Mouse (Mus musculus) testis, adult 2 months (tissue): ENCODE data around the gene Glb1l. TPM values are rescaled to one million over a fixed set of nuclear protein-coding genes. Genes with fewer than 3 reads are reported as not detected.

Experiments
- H3K27ac ChIP-seq: fragments of 200-500 bp; 2 replicates; pipeline ENCODE4 v1.5.1; 2012; ENCODE audit warnings: low read depth, low read length; ENCODE audit not compliant: control insufficient read depth, insufficient read depth
- H3K27me3 ChIP-seq: fragments of 200-500 bp; 2 replicates; pipeline ENCODE4 v1.6.1; 2012; ENCODE audit warnings: mild to moderate bottlenecking, low read length, moderate library complexity; ENCODE audit not compliant: control insufficient read depth, insufficient read depth
- H3K36me3 ChIP-seq: fragments of 200-500 bp; 2 replicates; pipeline ENCODE4 v1.6.1; 2012; ENCODE audit warnings: mild to moderate bottlenecking, low read length; ENCODE audit not compliant: control insufficient read depth, insufficient read depth
- H3K4me1 ChIP-seq: fragments of 200-500 bp; 2 replicates; pipeline ENCODE4 v1.6.1; 2012; ENCODE audit warnings: low read length; ENCODE audit not compliant: control insufficient read depth, insufficient read depth
- H3K4me3 ChIP-seq: fragments of 200-500 bp; 2 replicates; pipeline ENCODE4 v1.5.1; 2012; ENCODE audit warnings: low read depth, mild to moderate bottlenecking, low read length, moderate library complexity, mixed read lengths; ENCODE audit not compliant: control insufficient read depth
- CTCF ChIP-seq: fragments of 200-500 bp; IDR thresholded peaks from 2 replicates; pipeline ENCODE4 v1.5.1; 2012; ENCODE audit warnings: low read depth, mild to moderate bottlenecking, inconsistent platforms, low read length, moderate library complexity; ENCODE audit not compliant: control insufficient read depth, insufficient read depth, insufficient replicate concordance
- POLR2A ChIP-seq: fragments of 200-500 bp; IDR thresholded peaks from 2 replicates; pipeline ENCODE4 v1.6.1; 2012; ENCODE audit warnings: low read depth, mild to moderate bottlenecking, inconsistent platforms, low read length, moderate library complexity; ENCODE audit not compliant: control insufficient read depth
- polyA plus RNA-seq: library from polyadenylated mRNA; depleted of rRNA; stranded (reverse); fragments of >200 nt; gene quantifications from 2 replicates; pipeline ENCODE4 v1.2.3, GENCODE M21; 2012

Glb1l gene
- polyA plus RNA-seq, 1 experiment, result 129 TPM

- Histone ChIP-seq H3K27me3 (no peaks in the 10 kb centered on the region), H3K4me1 (peaks cover 18% of the 10 kb centered on the region), H3K36me3 (no peaks in the 10 kb centered on the region), H3K4me3 (peak overlapping the region; percentile 80), H3K27ac (no peak overlapping the region)
- TF ChIP-seq POLR2A (no peak), CTCF (peak; percentile 83)
Observed at GRCm38 (mm10) chr1:75251112-75251970, 40.7 kb upstream of the Glb1l start.

- no peaks in the 10 kb centered on the region for H3K36me3 ChIP-seq
- TF ChIP-seq CTCF, result no peak
- no peak for TF ChIP-seq POLR2A
- H3K27me3 ChIP-seq, result no peaks in the 10 kb centered on the region
- H3K4me1 ChIP-seq, result peaks cover 18% of the 10 kb centered on the region
- no peak overlapping the region for H3K27ac ChIP-seq
- H3K4me3 ChIP-seq, result no peak overlapping the region
Observed at GRCm38 (mm10) chr1:75250498-75250897, 39.9 kb upstream of the Glb1l start.

- no peaks in the 10 kb centered on the region for H3K27me3 ChIP-seq
- no peaks in the 10 kb centered on the region for H3K36me3 ChIP-seq
- no peak overlapping the region for H3K27ac ChIP-seq
- TF ChIP-seq POLR2A (no peak), CTCF (no peak)
- H3K4me1 ChIP-seq, result peaks cover 13% of the 10 kb centered on the region
- no peak overlapping the region for H3K4me3 ChIP-seq
Observed at GRCm38 (mm10) chr1:75248041-75248772, 37.6 kb upstream of the Glb1l start.

- H3K4me3 ChIP-seq, result no peak overlapping the region
- TF ChIP-seq POLR2A, result no peak
- TF ChIP-seq CTCF, result no peak
- H3K27me3 ChIP-seq, result no peaks in the 10 kb centered on the region
- no peak overlapping the region for H3K27ac ChIP-seq
- H3K4me1 ChIP-seq, result peaks cover 7% of the 10 kb centered on the region
- no peaks in the 10 kb centered on the region for H3K36me3 ChIP-seq
Observed at GRCm38 (mm10) chr1:75247071-75247930, 36.7 kb upstream of the Glb1l start.

- Histone ChIP-seq H3K4me3 (no peak overlapping the region), H3K27me3 (no peaks in the 10 kb centered on the region), H3K4me1 (no peaks in the 10 kb centered on the region), H3K27ac (no peak overlapping the region), H3K36me3 (peaks cover 2% of the 10 kb centered on the region; the same call in 1 of the 2 replicates)
- TF ChIP-seq POLR2A (no peak), CTCF (no peak)
Observed at GRCm38 (mm10) chr1:75244836-75245235, 34.2 kb upstream of the Glb1l start.

GRCm38 (mm10) chr1:75244175-75244826 lies 33.7 kb upstream of the Glb1l start:
- TF ChIP-seq CTCF, result no peak
- TF ChIP-seq POLR2A, result no peak

GRCm38 (mm10) chr1:75243411-75243810 lies 32.8 kb upstream of the Glb1l start:
- Histone ChIP-seq H3K4me1 (no peaks in the 10 kb centered on the region), H3K36me3 (peaks cover 2% of the 10 kb centered on the region; the same call in 1 of the 2 replicates), H3K4me3 (no peak overlapping the region), H3K27me3 (no peaks in the 10 kb centered on the region), H3K27ac (no peak overlapping the region)
- no peak for TF ChIP-seq POLR2A
- no peak for TF ChIP-seq CTCF

More at GRCm38 (mm10) chr1:75244175-75244826, 33.7 kb upstream of the Glb1l start:
- Histone ChIP-seq H3K27me3 (no peaks in the 10 kb centered on the region), H3K4me1 (no peaks in the 10 kb centered on the region), H3K36me3 (peaks cover 2% of the 10 kb centered on the region; the same call in 1 of the 2 replicates), H3K27ac (no peak overlapping the region), H3K4me3 (no peak overlapping the region)
